Mouse (Mus musculus) hindbrain, embryonic 11.5 days (tissue): Measurements from ENCODE around the gene Gps1. TPM values are rescaled to one million over a fixed set of nuclear protein-coding genes. Genes with fewer than 3 reads are reported as not detected.

Source experiments
- ATAC-seq: fragments of 200-750 bp; cut with Nextera tagmentation; 2 replicates; pipeline ENCODE4 v1.8.0; 2017; ENCODE audit warnings: mild to moderate bottlenecking, moderate TSS enrichment, moderate library complexity; ENCODE audit not compliant: low FRiP score
- DNase-seq: peaks from one replicate; pipeline ENCODE4 v3.0.0-alpha.2; 2015; ENCODE audit warnings: low spot score
- H3K27ac ChIP-seq: fragments of 300-500 bp; sonication (generic); 2 replicates; pipeline ENCODE4 v1.5.1; 2014; ENCODE audit warnings: mild to moderate bottlenecking, low read depth, low read length
- H3K27me3 ChIP-seq: fragments of 300-500 bp; sonication (generic); 2 replicates; pipeline ENCODE4 v1.6.1; 2014; ENCODE audit warnings: mild to moderate bottlenecking, low read length, moderate library complexity, mixed read lengths; ENCODE audit not compliant: control insufficient read depth, insufficient read depth
- H3K36me3 ChIP-seq: fragments of 300-500 bp; sonication (generic); 2 replicates; pipeline ENCODE4 v1.6.1; 2014; ENCODE audit warnings: mild to moderate bottlenecking, low read length, moderate library complexity, mixed read lengths; ENCODE audit not compliant: control insufficient read depth, insufficient read depth
- H3K4me1 ChIP-seq: fragments of 300-500 bp; sonication (generic); replicated peaks from 2 replicates; pipeline ENCODE4 v1.6.1; 2014; ENCODE audit warnings: low read length, mixed read lengths; ENCODE audit not compliant: control insufficient read depth, insufficient read depth
- H3K4me2 ChIP-seq: fragments of 300-500 bp; sonication (generic); replicated peaks from 2 replicates; pipeline ENCODE4 v1.6.1; 2014; ENCODE audit warnings: mild to moderate bottlenecking, low read depth, low read length
- H3K4me3 ChIP-seq: fragments of 300-500 bp; sonication (generic); 2 replicates; pipeline ENCODE4 v1.5.1; 2014; ENCODE audit warnings: low read depth, low read length
- H3K9ac ChIP-seq: fragments of 300-500 bp; sonication (generic); 2 replicates; pipeline ENCODE4 v1.6.1; 2014; ENCODE audit warnings: low read depth, low read length
- H3K9me3 ChIP-seq: fragments of 300-500 bp; sonication (generic); 2 replicates; pipeline ENCODE4 v1.6.1; 2016; ENCODE audit warnings: low read length; ENCODE audit not compliant: control insufficient read depth
- WGBS: fragments of 180-500 bp; shearing (Covaris S2); extraction: QIAGEN DNeasy Blood & Tissue Kit; methylation state at CpG from one replicate; pipeline ENCODE4 v1.1.7; 2014; 5-methylcytosine and 5-hydroxymethylcytosine counted together
- polyA plus RNA-seq: library from polyadenylated mRNA; unstranded; fragments of >200 nt; fragmentation: Nextera tagmentation; extraction: Ambion mirVana; gene quantifications from 2 replicates; pipeline ENCODE4 v1.2.1, GENCODE M21; 2014

Gene Gps1
- polyA plus RNA-seq, 1 experiment from 2014 or later, result 264 TPM

DNA sequence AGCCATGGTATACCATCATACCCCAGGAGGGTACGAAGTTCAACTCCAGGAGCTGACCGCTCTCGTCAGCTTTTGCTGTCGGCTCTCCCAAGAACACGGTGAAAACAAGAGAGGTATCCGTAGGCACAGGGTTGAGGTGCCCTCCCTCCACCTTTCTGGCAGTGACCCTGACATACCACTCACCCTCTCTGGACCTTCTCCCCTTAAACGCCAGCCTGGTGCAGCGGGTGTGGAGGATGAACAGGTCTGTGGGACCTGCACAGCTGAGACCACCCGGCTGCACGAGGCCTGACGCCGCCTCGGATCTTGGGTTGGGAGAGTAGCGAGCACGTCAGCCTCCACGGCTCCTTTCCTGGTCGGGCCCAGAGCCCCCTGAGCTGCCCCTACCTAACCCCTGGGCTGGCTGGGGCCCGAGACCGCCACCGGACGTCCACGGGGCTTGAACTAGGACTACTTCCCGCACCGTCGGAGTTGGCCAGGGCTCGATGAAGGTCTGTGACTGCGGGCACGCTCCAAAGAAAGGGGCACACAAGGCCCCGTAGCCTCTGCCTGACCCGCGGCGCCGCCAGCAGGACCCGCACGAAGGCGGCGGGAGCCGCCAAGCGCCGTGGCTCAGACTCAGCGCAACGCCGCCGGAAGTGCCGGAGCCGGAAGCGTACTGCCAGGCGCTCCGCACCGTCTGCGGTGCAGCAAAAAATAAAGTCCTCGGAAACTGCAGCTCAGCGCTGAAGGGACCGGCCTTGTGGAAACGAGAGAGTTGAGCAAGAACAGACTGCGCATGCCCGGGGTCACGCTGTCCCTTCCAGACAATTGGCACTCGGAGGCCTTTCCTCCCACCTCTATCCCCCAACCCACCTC is 11.9 kb downstream of the Gps1 start, which contains the start of gene Dus1l:
Gene Dus1l (minus strand): TSS at position 648 of the 858 bp plus-strand sequence.
- H3K9ac ChIP-seq, result peak within 1 kb of the TSS; percentile 90
- no peaks in the 10 kb centered on the region for H3K9me3 ChIP-seq
- WGBS, result 2% methylated on average over 58 of the region's 59 CpGs
- H3K36me3 ChIP-seq, result peaks cover 7% of the 10 kb centered on the region
- peak within 1 kb of the TSS; percentile 81 for H3K4me2 ChIP-seq
- H3K27me3 ChIP-seq, result no peaks in the 10 kb centered on the region
- ATAC-seq (peak; percentile 89), DNase-seq (peak; percentile 100)
- peak within 1 kb of the TSS; percentile 99 for H3K4me3 ChIP-seq
- peaks cover 10% of the 10 kb centered on the region for H3K4me1 ChIP-seq
- H3K27ac ChIP-seq, result peak within 1 kb of the TSS; percentile 43

DNA sequence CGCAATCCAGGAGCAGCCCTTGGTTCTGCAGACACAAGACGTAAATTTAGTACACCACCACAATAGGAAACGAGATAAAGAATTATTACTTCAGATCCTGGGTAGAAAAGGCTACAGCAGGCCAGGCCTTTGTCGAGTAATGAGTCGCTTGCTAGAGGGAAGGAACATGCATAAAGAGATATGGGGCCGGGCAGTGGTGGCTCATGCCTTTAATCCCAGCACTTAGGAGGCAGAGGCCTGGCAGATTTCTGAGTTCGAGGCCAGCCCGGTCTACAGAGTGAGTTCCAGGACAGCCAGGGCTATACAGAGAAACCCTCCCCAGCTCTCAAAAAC is 12.5 kb downstream of the Gps1 start:
- H3K9ac ChIP-seq, result peak overlapping the region; percentile 28
- WGBS, result 31% methylated on average over 8 of the region's 8 CpGs
- H3K4me3 ChIP-seq, result peak overlapping the region; percentile 99
- peaks cover 10% of the 10 kb centered on the region for H3K4me1 ChIP-seq
- peak overlapping the region; percentile 43; the same call in 1 of the 2 replicates for H3K27ac ChIP-seq
- H3K27me3 ChIP-seq, result no peaks in the 10 kb centered on the region
- peak overlapping the region; percentile 6 for H3K4me2 ChIP-seq
- H3K9me3 ChIP-seq, result no peaks in the 10 kb centered on the region
- peaks cover 3% of the 10 kb centered on the region for H3K36me3 ChIP-seq
- DNase-seq (no peak), ATAC-seq (peak; percentile 28)

DNA sequence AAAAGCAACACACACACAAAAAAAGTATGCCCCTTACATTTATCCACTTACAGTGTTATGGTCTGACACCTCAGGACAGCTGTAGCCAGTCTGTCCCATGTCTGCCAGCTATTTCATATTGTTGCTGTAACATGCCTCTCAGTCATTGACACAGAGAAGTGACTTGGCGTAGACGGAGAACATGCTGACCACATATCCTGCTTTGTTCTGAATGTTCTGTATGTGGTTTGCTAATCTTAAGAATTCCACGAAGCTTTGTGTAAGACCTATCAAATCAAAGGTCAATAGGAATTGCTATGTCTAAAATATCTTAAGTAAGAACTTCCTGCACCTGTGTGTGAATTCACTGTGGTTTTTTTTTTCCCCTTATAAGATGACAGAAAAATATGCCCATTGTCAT is 14.2 kb downstream of the Gps1 start:
- no peak for DNase-seq
- no peak overlapping the region for H3K9ac ChIP-seq
- WGBS, result 89% methylated on average over 3 of the region's 3 CpGs
- H3K36me3 ChIP-seq, result no peaks in the 10 kb centered on the region; the same call in 1 of the 2 replicates
- no peak overlapping the region for H3K4me2 ChIP-seq
- no peaks in the 10 kb centered on the region for H3K27me3 ChIP-seq
- H3K4me3 ChIP-seq, result no peak overlapping the region
- H3K4me1 ChIP-seq, result peaks cover 10% of the 10 kb centered on the region
- no peak overlapping the region for H3K27ac ChIP-seq
- H3K9me3 ChIP-seq, result no peaks in the 10 kb centered on the region
- no peak for ATAC-seq

DNA sequence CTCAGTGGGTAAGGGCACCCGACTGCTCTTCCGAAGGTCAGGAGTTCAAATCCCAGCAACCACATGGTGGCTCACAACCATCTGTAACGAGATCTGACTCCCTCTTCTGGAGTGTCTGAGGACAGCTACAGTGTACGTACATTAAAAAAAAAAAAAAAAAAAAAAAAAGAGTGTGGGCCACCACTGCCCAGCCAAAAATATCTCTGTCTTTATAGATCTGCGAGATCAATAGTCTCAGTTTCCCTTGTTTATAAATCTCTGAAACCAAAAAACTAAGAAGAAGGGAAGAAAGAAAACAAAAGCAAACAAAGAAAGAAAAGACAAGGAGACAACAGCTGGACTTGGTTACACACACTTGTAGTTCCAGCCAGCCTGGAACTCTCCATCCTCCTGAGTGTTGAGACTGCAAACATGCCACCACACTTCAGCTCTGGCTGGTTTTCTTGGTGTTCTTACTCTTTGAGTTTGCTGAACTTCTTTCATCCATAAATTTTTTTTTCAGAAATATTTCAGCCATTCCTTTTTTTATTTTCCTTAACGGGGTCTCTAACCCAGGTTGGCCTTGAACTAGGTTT is 15.3 kb downstream of the Gps1 start:
- no peak for DNase-seq
- no peak overlapping the region for H3K9ac ChIP-seq
- H3K4me1 ChIP-seq, result peaks cover 10% of the 10 kb centered on the region
- no peaks in the 10 kb centered on the region for H3K27me3 ChIP-seq
- 68% methylated on average over 6 of the region's 6 CpGs for WGBS
- ATAC-seq, result no peak
- H3K4me2 ChIP-seq, result no peak overlapping the region
- H3K36me3 ChIP-seq, result no peaks in the 10 kb centered on the region
- no peaks in the 10 kb centered on the region for H3K9me3 ChIP-seq
- no peak overlapping the region for H3K4me3 ChIP-seq
- no peak overlapping the region for H3K27ac ChIP-seq

DNA sequence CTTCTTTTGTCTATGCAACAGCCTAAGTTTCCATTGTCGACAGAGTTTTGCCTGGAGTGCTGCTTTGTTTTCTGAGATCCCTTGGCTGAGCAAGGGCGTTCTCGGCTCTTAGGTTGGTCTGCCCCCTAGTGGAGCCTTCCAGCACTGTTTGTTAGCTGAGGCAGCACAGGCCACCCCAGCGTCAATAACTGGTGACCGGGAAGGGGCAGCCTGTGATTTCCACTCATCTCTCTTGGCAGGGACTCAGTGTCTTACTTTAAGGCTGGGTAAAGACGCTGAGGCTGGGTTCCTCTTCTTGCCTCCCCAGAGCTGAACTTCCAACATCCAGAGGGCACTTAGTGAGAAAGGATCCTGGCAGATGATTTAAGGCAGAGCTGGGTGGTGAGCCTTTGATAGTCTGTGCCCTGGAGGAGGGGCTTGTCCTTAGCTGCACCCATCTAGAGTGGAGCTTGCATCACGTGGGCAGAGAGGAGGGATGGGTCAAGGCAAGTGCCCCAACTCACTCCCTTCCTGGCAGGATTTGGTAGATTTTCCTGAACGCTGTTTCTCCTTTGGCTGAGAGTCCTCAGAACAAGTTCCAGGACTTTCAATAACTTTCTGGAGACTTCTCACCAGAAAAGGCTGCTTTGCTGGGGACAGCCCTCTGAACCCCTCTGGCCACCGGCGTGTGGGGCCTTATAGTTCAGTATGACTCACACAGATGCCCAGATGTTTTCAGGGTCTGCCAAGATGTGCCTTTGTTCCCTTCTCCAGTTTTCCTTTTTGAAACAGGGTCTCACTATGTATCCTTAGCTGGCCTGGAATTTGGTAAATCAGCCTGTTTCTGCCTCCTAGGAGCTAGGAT is 16.2 kb downstream of the Gps1 start:
- no peak overlapping the region for H3K9ac ChIP-seq
- no peak overlapping the region for H3K4me2 ChIP-seq

DNA sequence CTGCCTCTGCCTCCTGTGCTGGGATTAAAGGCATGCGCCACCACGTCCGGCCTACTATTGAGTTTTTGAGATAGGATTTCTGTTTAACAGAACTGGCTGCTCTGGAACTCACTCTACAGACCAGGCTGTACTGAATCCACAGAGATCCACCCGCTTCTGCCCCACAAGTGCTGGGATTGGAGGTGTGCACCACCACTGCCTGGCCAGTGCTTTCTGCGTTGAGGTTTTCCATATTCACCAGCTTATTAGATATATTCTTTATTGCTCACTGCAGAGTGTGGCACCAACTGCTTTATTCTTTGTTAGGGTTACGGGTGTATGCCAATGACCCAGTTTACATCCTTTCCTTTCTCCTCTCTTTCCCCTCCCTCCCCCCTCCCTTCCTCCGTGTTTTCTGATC is 20.2 kb downstream of the Gps1 start:
- Histone ChIP-seq H3K27ac (no peak overlapping the region), H3K27me3 (no peaks in the 10 kb centered on the region), H3K9me3 (no peaks in the 10 kb centered on the region), H3K4me2 (no peak overlapping the region), H3K9ac (no peak overlapping the region), H3K36me3 (peaks cover 26% of the 10 kb centered on the region), H3K4me1 (peaks cover 4% of the 10 kb centered on the region; the same call in 1 of the 2 replicates), H3K4me3 (no peak overlapping the region)
- ATAC-seq (no peak), DNase-seq (no peak)
- WGBS, result 87% methylated on average over 7 of the region's 7 CpGs

More for the DNA sequence above, 16.2 kb downstream of the Gps1 start:
- no peaks in the 10 kb centered on the region for H3K27me3 ChIP-seq
- peaks cover 8% of the 10 kb centered on the region for H3K4me1 ChIP-seq
- peak; percentile 67; the same call in 1 of the 2 replicates for ATAC-seq
- no peaks in the 10 kb centered on the region for H3K9me3 ChIP-seq
- no peak overlapping the region for H3K4me3 ChIP-seq
- H3K27ac ChIP-seq, result no peak overlapping the region
- peak; percentile 95 for DNase-seq
- WGBS, result 17% methylated on average over 10 of the region's 10 CpGs
- peaks cover 2% of the 10 kb centered on the region; the same call in 1 of the 2 replicates for H3K36me3 ChIP-seq

DNA sequence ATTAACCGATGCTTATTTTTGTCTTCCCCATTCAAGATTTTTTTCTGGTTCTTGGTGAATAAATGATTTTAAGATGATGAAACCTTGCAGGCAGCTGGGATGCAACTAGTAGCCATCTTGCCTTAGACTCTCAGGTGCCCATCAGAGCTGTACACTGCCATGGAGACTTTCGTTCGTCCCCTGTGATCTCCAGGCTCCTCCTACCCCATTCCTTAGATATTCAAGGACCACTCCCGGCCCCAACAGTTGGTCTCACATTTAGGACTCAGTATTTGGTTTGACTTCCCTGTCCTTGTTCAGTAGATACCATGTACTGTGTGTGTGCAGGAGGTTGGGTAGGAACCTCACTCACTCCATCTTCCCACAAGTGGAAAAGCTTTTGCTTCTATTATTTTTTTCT is 20.7 kb downstream of the Gps1 start:
- WGBS, result 65% methylated on average over 4 of the region's 4 CpGs
- Histone ChIP-seq H3K27me3 (no peaks in the 10 kb centered on the region), H3K4me3 (no peak overlapping the region), H3K4me1 (peaks cover 4% of the 10 kb centered on the region; the same call in 1 of the 2 replicates), H3K9ac (no peak overlapping the region), H3K36me3 (peaks cover 26% of the 10 kb centered on the region), H3K27ac (no peak overlapping the region), H3K9me3 (no peaks in the 10 kb centered on the region), H3K4me2 (no peak overlapping the region)
- ATAC-seq (no peak), DNase-seq (no peak)

DNA sequence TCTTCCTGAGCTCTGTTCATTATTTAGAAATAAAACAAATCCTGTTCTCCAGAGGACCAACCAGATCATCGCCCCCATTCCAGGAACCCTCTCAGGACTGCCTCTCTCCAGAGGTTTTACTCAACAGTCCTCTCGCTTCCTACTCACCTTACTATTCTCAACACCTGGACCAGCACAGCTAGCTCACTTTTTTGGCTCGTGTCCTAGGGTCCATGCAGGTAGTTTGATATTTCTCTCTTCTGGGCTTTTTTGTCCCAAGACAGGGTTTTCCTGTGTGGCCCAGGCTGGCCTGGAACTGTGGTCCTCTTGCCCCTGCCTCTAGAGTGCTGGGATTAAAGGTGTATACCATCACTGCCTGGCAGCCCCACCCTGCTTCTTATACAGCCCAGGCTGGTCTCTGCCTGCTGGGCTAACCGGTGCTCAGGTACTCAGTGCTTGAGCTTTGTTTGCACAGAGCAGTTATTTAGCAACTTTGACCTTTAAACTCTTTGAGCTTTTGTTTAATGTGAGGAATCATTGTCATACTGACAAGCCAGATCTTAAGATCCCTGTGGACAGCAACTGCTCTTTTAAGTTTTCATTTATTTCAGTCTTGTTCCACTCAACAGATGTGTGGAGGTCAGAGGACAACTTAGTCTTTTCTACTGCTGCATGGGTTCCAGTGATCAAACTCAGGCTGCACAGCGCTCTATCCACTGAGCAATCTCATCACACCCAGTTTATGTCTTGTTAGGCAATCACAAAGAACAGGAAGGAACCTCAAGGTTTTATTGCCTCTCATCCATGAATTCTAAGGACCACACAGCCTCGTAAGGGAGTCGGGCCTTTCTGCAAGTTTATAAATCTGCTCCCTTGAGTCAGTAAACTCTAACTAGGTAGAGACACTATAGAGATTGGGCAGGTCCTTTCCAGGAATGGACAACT is 21.6 kb downstream of the Gps1 start:
- Histone ChIP-seq H3K4me3 (no peak overlapping the region), H3K36me3 (peaks cover 32% of the 10 kb centered on the region), H3K9ac (no peak overlapping the region), H3K27ac (no peak overlapping the region), H3K4me2 (no peak overlapping the region), H3K4me1 (no peaks in the 10 kb centered on the region), H3K9me3 (no peaks in the 10 kb centered on the region), H3K27me3 (no peaks in the 10 kb centered on the region)
- DNase-seq, result no peak
- no peak for ATAC-seq
- whole genome bisulfite sequencing, result 87% methylated on average over 7 of the region's 7 CpGs
